Mouse (Mus musculus) CD4-positive, CD25-positive, alpha-beta regulatory T cell, adult 9 weeks (primary cell): ENCODE measurements around the gene Man1b1. TPM values are rescaled to one million over a fixed set of nuclear protein-coding genes. Genes with fewer than 3 reads are reported as not detected.

ENCODE experiments used
- polyA plus RNA-seq: library from polyadenylated mRNA; unstranded; fragments of 100-300 nt; shearing (Covaris generic); gene quantifications from one replicate; pipeline ENCODE4 v1.2.1, GENCODE M21; 2017

The Man1b1 gene
- polyA plus RNA-seq = 26.1 TPM

DNA sequence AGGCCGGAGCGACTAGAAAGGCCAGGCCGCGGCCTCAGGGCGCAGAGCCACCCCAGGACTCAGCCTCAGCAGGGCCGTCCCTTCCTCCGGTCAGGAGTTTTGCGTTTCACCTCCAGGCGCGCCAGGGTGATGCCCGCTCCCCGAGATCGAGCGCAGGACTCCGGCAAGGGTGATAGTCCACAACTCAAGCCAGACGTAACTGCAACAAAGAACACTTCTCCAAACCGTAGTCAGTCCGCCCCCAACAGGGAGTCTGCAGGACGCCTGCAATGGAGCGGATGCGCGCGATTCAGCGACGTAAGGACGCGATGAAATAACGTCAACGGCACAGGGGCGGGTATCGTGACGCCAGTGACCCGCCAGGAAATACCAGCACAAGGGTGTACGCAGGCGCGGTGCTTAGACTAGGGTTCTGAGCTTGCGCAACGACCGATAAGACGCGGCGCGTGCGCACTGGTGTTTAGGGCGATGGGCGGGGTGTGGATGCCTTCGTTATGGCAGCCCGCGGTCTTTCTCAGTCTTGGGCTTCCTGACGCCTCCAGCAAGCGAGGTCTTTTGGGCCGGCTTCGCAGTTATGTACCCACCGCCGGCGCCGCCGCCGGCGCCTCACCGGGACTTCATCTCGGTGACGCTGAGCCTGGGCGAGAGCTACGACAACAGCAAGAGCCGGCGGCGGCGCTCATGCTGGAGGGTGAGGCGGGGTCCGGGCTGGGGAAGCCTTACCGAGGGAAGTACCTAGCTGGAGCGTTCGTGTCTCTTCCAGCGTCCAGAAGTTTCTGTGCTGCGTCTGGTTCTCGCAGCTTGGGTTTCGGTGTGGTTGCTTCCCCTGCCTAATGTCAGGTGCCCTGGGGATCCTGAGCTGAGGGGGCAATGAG, at the start of gene Man1b1:
Gene Man1b1, plus strand, starts transcription at position 53 of the 875 bp plus-strand sequence.

GRCm38 (mm10) chr2:25287927-25288649, 44.0 kb upstream of the Man1b1 start, which contains the start of gene Tmem210:
Gene Tmem210, plus strand, starts transcription at chr2:25288145.

GRCm38 (mm10) chr2:25289651-25290050, 42.5 kb upstream of the Man1b1 start, which contains the start of gene Lrrc26:
Gene Lrrc26, plus strand, starts transcription at chr2:25289915.

DNA sequence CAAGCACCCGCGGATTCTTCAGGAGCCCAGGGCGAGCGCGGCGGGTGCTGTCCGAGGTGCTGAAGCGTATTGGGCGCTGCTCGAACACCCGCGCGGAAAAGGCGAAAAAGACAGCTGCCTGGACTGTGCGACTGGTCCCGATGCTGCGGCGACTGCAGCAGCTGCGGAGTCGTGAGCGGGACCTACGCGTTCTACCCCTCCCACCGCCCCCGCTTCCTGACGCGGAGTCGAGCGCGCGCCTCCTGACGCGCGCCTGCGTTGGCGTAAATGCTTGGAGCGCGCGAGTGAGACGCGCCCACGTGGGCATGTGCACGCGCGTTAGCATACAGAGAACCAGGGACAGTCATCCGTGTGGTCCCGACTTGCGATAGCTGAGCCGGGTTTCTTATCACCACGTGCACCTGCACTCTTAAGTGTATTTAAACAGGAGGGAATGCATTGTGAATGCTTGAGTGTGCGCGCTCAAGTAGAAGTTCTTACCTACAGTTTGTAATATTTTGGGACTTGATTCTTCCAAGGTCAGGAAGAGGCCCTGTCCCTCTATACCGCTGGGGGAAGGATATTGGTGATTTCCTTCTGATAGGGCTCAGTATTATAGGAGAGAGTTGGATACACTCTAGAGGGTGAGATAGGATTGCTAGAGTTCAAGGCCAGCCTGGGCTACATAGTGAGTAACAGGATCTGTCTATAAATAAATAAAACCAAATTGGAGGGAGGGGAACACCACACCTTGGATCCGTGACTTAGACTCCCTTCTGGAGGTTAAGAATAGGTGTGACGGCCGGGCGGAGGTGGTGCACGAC, 13.0 kb upstream of the Man1b1 start, which contains the start of gene Grin1:
Gene Grin1, minus strand, starts transcription at position 217 of the 803 bp plus-strand sequence.

GRCm38 (mm10) chr2:25356208-25357079, 24.3 kb downstream of the Man1b1 start, which contains the start of gene Dpp7:
Gene Dpp7, minus strand, starts transcription at chr2:25356359.

DNA sequence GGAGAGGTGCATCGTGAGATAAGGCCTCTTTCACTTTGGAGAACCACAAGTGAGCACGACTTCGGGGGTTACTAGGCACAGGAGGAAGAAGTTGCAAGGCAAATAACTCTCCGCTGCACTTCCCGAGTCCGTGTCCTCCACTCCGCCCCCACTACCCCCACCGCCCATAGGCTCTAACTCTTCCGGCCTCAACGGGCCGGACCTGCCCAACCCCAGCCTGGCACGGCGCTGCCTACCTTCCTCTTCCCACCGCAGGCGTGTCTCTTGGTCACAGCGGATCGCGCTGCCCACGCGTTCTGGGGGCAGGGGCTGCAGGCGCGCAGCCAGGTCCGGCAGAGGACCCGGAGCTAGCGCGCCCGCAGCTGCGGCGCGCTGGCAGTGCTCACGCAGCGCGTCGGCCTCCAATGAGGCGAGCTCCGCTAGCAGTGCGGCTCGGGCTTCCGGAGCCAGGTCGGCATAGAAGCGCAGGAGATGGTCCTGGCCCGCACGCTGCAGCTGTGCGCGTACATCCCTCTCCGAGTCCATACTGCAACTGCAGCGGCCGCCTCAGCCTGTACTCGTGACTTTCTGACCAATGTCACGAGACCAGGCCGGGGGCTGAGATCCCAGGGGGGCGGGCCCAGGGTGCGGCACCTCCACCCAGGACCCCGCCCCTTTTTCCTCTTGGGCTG, 33.1 kb downstream of the Man1b1 start, which contains the start of gene Uap1l1:
Gene Uap1l1, minus strand, starts transcription at position 592 of the 671 bp plus-strand sequence.

DNA sequence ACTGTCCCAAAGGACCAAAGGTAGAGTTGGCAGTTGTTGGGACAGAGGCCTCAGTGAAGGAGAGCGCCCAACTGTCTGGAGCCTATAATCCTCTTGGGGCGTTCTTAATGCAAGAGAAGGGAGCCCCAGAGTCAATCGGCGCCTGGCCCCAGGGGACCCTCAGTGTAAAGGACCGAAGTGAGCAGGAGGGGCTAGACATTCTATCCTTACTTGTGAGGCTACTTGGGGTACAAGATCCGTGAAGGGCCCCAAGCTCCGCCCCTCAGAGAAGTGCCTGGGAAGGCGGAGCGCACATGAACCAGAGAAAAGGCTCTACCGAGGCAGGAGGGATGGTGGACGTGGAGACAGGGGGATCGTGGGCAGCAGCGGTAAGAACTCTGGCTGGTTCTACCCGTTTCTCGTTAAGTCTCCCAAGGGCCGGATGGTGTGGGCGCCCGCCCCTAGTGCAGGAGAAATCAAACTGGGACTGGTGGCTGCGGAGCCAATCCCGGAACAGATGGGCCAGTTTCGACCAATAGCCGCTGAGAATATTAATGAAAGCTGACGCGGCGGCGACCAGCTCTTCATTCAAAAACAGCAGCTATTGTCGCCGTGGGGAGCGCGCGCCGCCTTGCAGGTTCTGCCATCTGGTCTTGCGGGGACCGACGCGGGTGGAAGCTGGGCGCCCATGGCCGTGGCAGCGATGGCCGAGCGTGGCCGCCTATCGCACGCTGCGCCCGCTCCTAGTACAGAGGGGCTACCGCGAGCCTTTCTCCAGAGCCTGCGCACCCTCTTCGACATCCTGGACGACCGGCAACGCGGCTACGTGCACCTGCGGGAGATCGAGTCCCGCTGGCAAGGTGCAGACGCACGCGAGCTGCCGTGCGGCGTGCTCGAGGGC, 39.9 kb downstream of the Man1b1 start, which contains the start of gene Sapcd2:
Gene Sapcd2, plus strand, starts transcription at position 558 of the 880 bp plus-strand sequence.

GRCm38 (mm10) chr2:25395721-25396596, 63.8 kb downstream of the Man1b1 start, which contains the start of gene Entpd2:
Gene Entpd2, plus strand, starts transcription at chr2:25395874.

DNA sequence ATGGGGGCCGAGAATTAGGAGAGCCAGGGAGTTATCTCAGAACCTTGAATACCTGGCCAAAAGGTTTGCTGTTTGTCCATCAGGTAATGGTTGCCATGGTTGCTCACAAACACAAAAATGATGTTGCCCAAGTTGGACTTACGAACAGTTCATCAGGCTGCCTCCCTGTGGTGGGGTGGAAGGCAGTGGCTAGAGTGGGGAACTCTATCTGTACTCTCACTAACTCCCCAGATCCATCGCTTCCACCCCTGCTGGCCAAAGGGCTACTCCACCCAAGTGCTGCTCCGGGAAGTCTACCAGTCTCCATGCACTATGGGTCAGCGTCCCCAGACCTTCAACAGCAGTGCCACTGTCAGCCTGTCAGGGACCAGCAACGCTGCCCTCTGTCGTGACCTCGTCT, 66.9 kb downstream of the Man1b1 start, which contains the start of gene Npdc1:
Gene Npdc1, plus strand, starts transcription at position 301 of the 400 bp plus-strand sequence.

Other genes with a start within 250 kb of the Man1b1 start
- 12.8 TPM for gene Noxa1, start 237.2 kb upstream of the Man1b1 start, polyA plus RNA-seq
- gene Nrarp, start 151.6 kb upstream of the Man1b1 start, polyA plus RNA-seq = 0.25 TPM
- 144 TPM for gene Tor4a, start 135.5 kb upstream of the Man1b1 start, polyA plus RNA-seq
- gene Nelfb, start 120.8 kb upstream of the Man1b1 start, polyA plus RNA-seq = 136 TPM
- not detected for gene Stpg3, start 117.7 kb upstream of the Man1b1 start, polyA plus RNA-seq
- gene Fam166a, start 113.6 kb upstream of the Man1b1 start, polyA plus RNA-seq = not detected
- gene Tubb4b, start 107.6 kb upstream of the Man1b1 start, polyA plus RNA-seq = 255 TPM
- not detected for gene Slc34a3, start 98.0 kb upstream of the Man1b1 start, polyA plus RNA-seq
- not detected for gene Rnf224, start 95.6 kb upstream of the Man1b1 start, polyA plus RNA-seq
- gene Rnf208, start 90.1 kb upstream of the Man1b1 start, polyA plus RNA-seq = 0.67 TPM
- not detected for gene Cysrt1, start 89.9 kb upstream of the Man1b1 start, polyA plus RNA-seq
- gene AL732309.1, start 85.5 kb upstream of the Man1b1 start, polyA plus RNA-seq = 9.0 TPM
- 15.7 TPM for gene Tmem203, start 76.9 kb upstream of the Man1b1 start, polyA plus RNA-seq
- 2.7 TPM for gene Tprn, start 69.7 kb upstream of the Man1b1 start, polyA plus RNA-seq
- gene Ssna1, start 59.9 kb upstream of the Man1b1 start, polyA plus RNA-seq = 148 TPM
- gene Anapc2, start 59.9 kb upstream of the Man1b1 start, polyA plus RNA-seq = 99.6 TPM
- not detected for gene Tmem210, start 44.2 kb upstream of the Man1b1 start, polyA plus RNA-seq
- gene Lrrc26, start 42.4 kb upstream of the Man1b1 start, polyA plus RNA-seq = not detected
- 0.36 TPM for gene Grin1, start 13.2 kb upstream of the Man1b1 start, polyA plus RNA-seq
- 23.7 TPM for gene Dpp7, start 24.0 kb downstream of the Man1b1 start, polyA plus RNA-seq
- 12.9 TPM for gene Uap1l1, start 33.3 kb downstream of the Man1b1 start, polyA plus RNA-seq
- 0.37 TPM for gene Sapcd2, start 40.0 kb downstream of the Man1b1 start, polyA plus RNA-seq
- not detected for gene Entpd2, start 63.5 kb downstream of the Man1b1 start, polyA plus RNA-seq
- 1.1 TPM for gene Npdc1, start 67.0 kb downstream of the Man1b1 start, polyA plus RNA-seq
- gene Fut7, start 90.9 kb downstream of the Man1b1 start, polyA plus RNA-seq = 6.8 TPM
- gene Abca2, start 96.4 kb downstream of the Man1b1 start, polyA plus RNA-seq = 19.7 TPM
- gene Clic3, start 124.5 kb downstream of the Man1b1 start, polyA plus RNA-seq = 5.3 TPM
- 117 TPM for gene Paxx, start 128.8 kb downstream of the Man1b1 start, polyA plus RNA-seq
- not detected for gene Ptgds, start 137.7 kb downstream of the Man1b1 start, polyA plus RNA-seq
- not detected for gene Lcn12, start 161.6 kb downstream of the Man1b1 start, polyA plus RNA-seq
- 125 TPM for gene Fbxw5, start 168.4 kb downstream of the Man1b1 start, polyA plus RNA-seq
- gene C8g, start 169.4 kb downstream of the Man1b1 start, polyA plus RNA-seq = 10.0 TPM
- 106 TPM for gene Traf2, start 214.6 kb downstream of the Man1b1 start, polyA plus RNA-seq
- 249 TPM for gene Edf1, start 225.5 kb downstream of the Man1b1 start, polyA plus RNA-seq
- 1.0 TPM for gene Mamdc4, start 242.5 kb downstream of the Man1b1 start, polyA plus RNA-seq
- 88.8 TPM for gene Phpt1, start 242.9 kb downstream of the Man1b1 start, polyA plus RNA-seq
- not detected for gene Ajm1, start 249.4 kb downstream of the Man1b1 start, polyA plus RNA-seq